ENCODE assay signal across 7 mouse cellular contexts in genomic region chr11:75630098-75630497, GRCm38 (mm10). TPM values are rescaled to one million over a fixed set of nuclear protein-coding genes. Genes with fewer than 3 reads are reported as not detected.
DNase-seq lines count a peak whose midpoint lies in the region; ATAC-seq and TF ChIP-seq lines count a peak whose summit lies in the region.

No protein-coding gene starts in this region.

- DNase-seq in lung, postnatal 0 days (ENCODE audit: low spot score), result no peak
- DNase-seq in lung, postnatal 25 days (ENCODE audit: low spot score), result no peak
- DNase-seq in forebrain, embryonic 11.5 days (ENCODE audit: low spot score), result no peak
- no peak for DNase-seq in layer of hippocampus, adult 9-10 months (ENCODE audit: low spot score)
- no peak for DNase-seq in lung, adult 2 months

- H3K4me2 ChIP-seq in lung, postnatal 0 days (replicated peaks; ENCODE audit: low read depth, low read length), result peak overlapping the region; percentile 52
- peak overlapping the region; percentile 76 for H3K4me2 ChIP-seq in forebrain, embryonic 11.5 days (ENCODE audit: low read depth, low read length, severe bottlenecking)
- peak overlapping the region; percentile 87 for H3K4me2 ChIP-seq in limb, embryonic 13.5 days (replicated peaks)
- peak overlapping the region; percentile 74 for H3K4me2 ChIP-seq in stomach, embryonic 14.5 days (replicated peaks; ENCODE audit: low read depth, low read length)

- no peak for ATAC-seq in lung, postnatal 0 days
- ATAC-seq in forebrain, embryonic 11.5 days (replicated peaks; ENCODE audit: low FRiP score), result no peak
- 0 out of 2 replicates have a peak, but pooled peaks have one; percentile 0 for ATAC-seq in limb, embryonic 13.5 days (ENCODE audit: low FRiP score, low read depth)
- no peak for ATAC-seq in stomach, embryonic 14.5 days (ENCODE audit: insufficient number of reproducible peaks, insufficient read depth, low FRiP score, low read depth)

- H3K9ac ChIP-seq in lung, postnatal 0 days (replicated peaks; ENCODE audit: low read depth), result peak overlapping the region; percentile 39; the same call in 1 of the 2 replicates
- peak overlapping the region; percentile 67 for H3K9ac ChIP-seq in forebrain, embryonic 11.5 days (ENCODE audit: low read length)
- H3K9ac ChIP-seq in limb, embryonic 13.5 days, result peak overlapping the region; percentile 79
- peak overlapping the region; percentile 66 for H3K9ac ChIP-seq in stomach, embryonic 14.5 days (replicated peaks; ENCODE audit: low read depth, low read length)

- 7% methylated on average over 5 of the region's 5 CpGs for whole genome bisulfite sequencing in lung, postnatal 0 days
- 17% methylated on average over 5 of the region's 5 CpGs for WGBS in forebrain, embryonic 11.5 days
- WGBS in limb, embryonic 13.5 days, result 13% methylated on average over 5 of the region's 5 CpGs
- 6% methylated on average over 5 of the region's 5 CpGs for WGBS in stomach, embryonic 14.5 days
- 4% methylated on average over 5 of the region's 5 CpGs for WGBS in lung, adult 2 months

- TF ChIP-seq EP300 in lung, postnatal 0 days (IDR thresholded peaks at IDR 0.05), result no peak

- H3K4me3 ChIP-seq in lung, postnatal 0 days (ENCODE audit: low read depth, low read length), result peak overlapping the region; percentile 55
- peak overlapping the region; percentile 63 for H3K4me3 ChIP-seq in forebrain, embryonic 11.5 days (ENCODE audit: low read depth, low read length)
- peak overlapping the region; percentile 65 for H3K4me3 ChIP-seq in limb, embryonic 13.5 days
- peak overlapping the region; percentile 45 for H3K4me3 ChIP-seq in stomach, embryonic 14.5 days (ENCODE audit: low read depth, low read length)
- H3K4me3 ChIP-seq in lung, adult 2 months (replicated peaks; ENCODE audit: extremely low read depth, low read depth, low read length), result no peak overlapping the region

- TF ChIP-seq POLR2A in lung, adult 2 months (IDR thresholded peaks at IDR 0.05; ENCODE audit: borderline replicate concordance, extremely low read depth, low read depth, low read length), result no peak

- H3K36me3 ChIP-seq in lung, postnatal 0 days (ENCODE audit: insufficient read depth, low read length), result peaks cover 34% of the 10 kb centered on the region
- peaks cover 6% of the 10 kb centered on the region; the same call in 1 of the 2 replicates for H3K36me3 ChIP-seq in forebrain, embryonic 11.5 days (ENCODE audit: control insufficient read depth, insufficient read depth, low read length)
- H3K36me3 ChIP-seq in limb, embryonic 13.5 days, result peaks cover 38% of the 10 kb centered on the region
- H3K36me3 ChIP-seq in stomach, embryonic 14.5 days (ENCODE audit: control insufficient read depth, insufficient read depth, low read length), result peaks cover 20% of the 10 kb centered on the region

- no peaks in the 10 kb centered on the region for H3K27me3 ChIP-seq in lung, postnatal 0 days (replicated peaks; ENCODE audit: insufficient read depth, low read length)
- H3K27me3 ChIP-seq in forebrain, embryonic 11.5 days (ENCODE audit: control insufficient read depth, insufficient read depth, low read length), result no peaks in the 10 kb centered on the region
- H3K27me3 ChIP-seq in limb, embryonic 13.5 days, result no peaks in the 10 kb centered on the region
- no peaks in the 10 kb centered on the region for H3K27me3 ChIP-seq in stomach, embryonic 14.5 days (ENCODE audit: control insufficient read depth, insufficient read depth, low read length)

- peak overlapping the region; percentile 75 for H3K27ac ChIP-seq in lung, postnatal 0 days (ENCODE audit: low read length)
- H3K27ac ChIP-seq in forebrain, embryonic 11.5 days (ENCODE audit: low read depth, low read length), result peak overlapping the region; percentile 55; the same call in 1 of the 2 replicates
- peak overlapping the region; percentile 70; the same call in 1 of the 2 replicates for H3K27ac ChIP-seq in limb, embryonic 13.5 days
- peak overlapping the region; percentile 34 for H3K27ac ChIP-seq in stomach, embryonic 14.5 days (ENCODE audit: low read length)

- TF ChIP-seq CTCF in lung, postnatal 0 days (IDR thresholded peaks at IDR 0.05), result no peak
- TF ChIP-seq CTCF in lung, adult 2 months (IDR thresholded peaks at IDR 0.05; ENCODE audit: insufficient read depth, low read length), result no peak

- H3K4me1 ChIP-seq in lung, postnatal 0 days (ENCODE audit: insufficient read depth, low read depth, low read length), result peaks cover 10% of the 10 kb centered on the region; the same call in 1 of the 2 replicates
- peaks cover 6% of the 10 kb centered on the region; the same call in 1 of the 2 replicates for H3K4me1 ChIP-seq in forebrain, embryonic 11.5 days (replicated peaks; ENCODE audit: control insufficient read depth, insufficient read depth, low read length)
- peaks cover 24% of the 10 kb centered on the region for H3K4me1 ChIP-seq in limb, embryonic 13.5 days
- 0 out of 2 replicates have a peak, but pooled peaks cover 5% of the 10 kb centered on the region for H3K4me1 ChIP-seq in stomach, embryonic 14.5 days (ENCODE audit: control insufficient read depth, insufficient read depth, low read length)
- peaks cover 29% of the 10 kb centered on the region for H3K4me1 ChIP-seq in lung, adult 2 months (ENCODE audit: control insufficient read depth, insufficient read depth, low read length)

- no peaks in the 10 kb centered on the region for H3K9me3 ChIP-seq in lung, postnatal 0 days (ENCODE audit: low read length)
- H3K9me3 ChIP-seq in forebrain, embryonic 11.5 days (ENCODE audit: control insufficient read depth, low read length), result no peaks in the 10 kb centered on the region
- no peaks in the 10 kb centered on the region for H3K9me3 ChIP-seq in limb, embryonic 13.5 days
- no peaks in the 10 kb centered on the region for H3K9me3 ChIP-seq in stomach, embryonic 14.5 days (ENCODE audit: control insufficient read depth, low read depth, low read length)

RNA-seq across cellular contexts. Expression of gene Inpp5k, which starts 0.7 kb away (rescaled TPM):
- polyA plus RNA-seq in lung, postnatal 0 days (2015; fragmentation: Nextera tagmentation; extraction: Ambion mirVana), result 60.2 and 71.4 TPM in 2 replicates
- 20.8 and 24.6 TPM in 2 replicates for polyA plus RNA-seq in forebrain, embryonic 11.5 days (2014; fragmentation: Nextera tagmentation; extraction: Ambion mirVana)
- 21.1 and 22.0 TPM in 2 replicates for polyA plus RNA-seq in limb, embryonic 13.5 days (2015; fragmentation: Nextera tagmentation; extraction: Ambion mirVana)
- 25.9 and 27.7 TPM in 2 replicates for polyA plus RNA-seq in stomach, embryonic 14.5 days (2014; fragmentation: Nextera tagmentation; extraction: Ambion mirVana)
- 96.6 and 130 TPM in 2 replicates for polyA plus RNA-seq in lung, adult 2 months (2012; rRNA removed)

RNA-seq across cellular contexts. Expression of gene Myo1c, which starts 20.2 kb away (rescaled TPM):
- polyA plus RNA-seq in lung, postnatal 0 days (2015; fragmentation: Nextera tagmentation; extraction: Ambion mirVana), result 88.5 and 102 TPM in 2 replicates
- 13.8 and 15.1 TPM in 2 replicates for polyA plus RNA-seq in forebrain, embryonic 11.5 days (2014; fragmentation: Nextera tagmentation; extraction: Ambion mirVana)
- polyA plus RNA-seq in limb, embryonic 13.5 days (2015; fragmentation: Nextera tagmentation; extraction: Ambion mirVana), result 34.2 and 38.0 TPM in 2 replicates
- 31.2 and 34.3 TPM in 2 replicates for polyA plus RNA-seq in stomach, embryonic 14.5 days (2014; fragmentation: Nextera tagmentation; extraction: Ambion mirVana)
- polyA plus RNA-seq in lung, adult 2 months (2012; rRNA removed), result 216 and 256 TPM in 2 replicates

RNA-seq across cellular contexts. Expression of gene Pitpna, which starts 42.2 kb away (rescaled TPM):
- polyA plus RNA-seq in lung, postnatal 0 days (2015; fragmentation: Nextera tagmentation; extraction: Ambion mirVana), result 71.1 and 74.4 TPM in 2 replicates
- 79.5 and 88.5 TPM in 2 replicates for polyA plus RNA-seq in forebrain, embryonic 11.5 days (2014; fragmentation: Nextera tagmentation; extraction: Ambion mirVana)
- 60.9 and 62.5 TPM in 2 replicates for polyA plus RNA-seq in limb, embryonic 13.5 days (2015; fragmentation: Nextera tagmentation; extraction: Ambion mirVana)
- polyA plus RNA-seq in stomach, embryonic 14.5 days (2014; fragmentation: Nextera tagmentation; extraction: Ambion mirVana), result 74.4 and 91.8 TPM in 2 replicates
- polyA plus RNA-seq in lung, adult 2 months (2012; rRNA removed), result 56.1 and 70.4 TPM in 2 replicates

RNA-seq across cellular contexts. Expression of gene Crk, which starts 49.0 kb away (rescaled TPM):
- polyA plus RNA-seq in lung, postnatal 0 days (2015; fragmentation: Nextera tagmentation; extraction: Ambion mirVana), result 83.8 and 90.3 TPM in 2 replicates
- 140 and 143 TPM in 2 replicates for polyA plus RNA-seq in forebrain, embryonic 11.5 days (2014; fragmentation: Nextera tagmentation; extraction: Ambion mirVana)
- polyA plus RNA-seq in limb, embryonic 13.5 days (2015; fragmentation: Nextera tagmentation; extraction: Ambion mirVana), result 126 and 128 TPM in 2 replicates
- 101 and 104 TPM in 2 replicates for polyA plus RNA-seq in stomach, embryonic 14.5 days (2014; fragmentation: Nextera tagmentation; extraction: Ambion mirVana)
- polyA plus RNA-seq in lung, adult 2 months (2012; rRNA removed), result 49.5 and 140 TPM in 2 replicates
